Mouse (Mus musculus) MEL (cell line): ENCODE results near the gene Alg9. TPM values are rescaled to one million over a fixed set of nuclear protein-coding genes. Genes with fewer than 3 reads are reported as not detected.
A peak's percentile ranks its signal among the peaks of the same experiment; 100 is the strongest.

Experiments used
- DNase-seq: peaks from one replicate; pipeline ENCODE4 v3.0.0; 2011; ENCODE audit warnings: low read depth, low spot score
- H3K27ac ChIP-seq: 2 replicates; pipeline ENCODE4 v1.5.1; 2012; ENCODE audit warnings: low read depth, mild to moderate bottlenecking, control low read depth, low read length, moderate library complexity; ENCODE audit not compliant: control insufficient read depth
- H3K27me3 ChIP-seq, 2 experiments: fragments of 150-350 bp in 1 of 2; sonication (generic) in 1 of 2; 2 replicates each; pipeline ENCODE4 v1.6.1; 2012; ENCODE audit warnings: low read length in 2 of 2, mild to moderate bottlenecking in 2 of 2, improper control_type of control experiment in 1 of 2, moderate library complexity in 1 of 2; ENCODE audit not compliant: insufficient read depth in 2 of 2, control insufficient read depth in 1 of 2
- H3K36me3 ChIP-seq, 2 experiments: 2 replicates each; pipeline ENCODE4 v1.6.1; 2012 to 2014; ENCODE audit warnings: low read length in 2 of 2, improper control_type of control experiment in 1 of 2, inconsistent platforms in 1 of 2, mild to moderate bottlenecking in 1 of 2; ENCODE audit not compliant: insufficient read depth in 2 of 2, control insufficient read depth in 1 of 2
- H3K4me1 ChIP-seq, 2 experiments: fragments of 150-350 bp in 1 of 2; sonication (generic) in 1 of 2; 2 replicates each; pipeline ENCODE4 v1.6.1; 2012; ENCODE audit warnings: low read length in 2 of 2, improper control_type of control experiment in 1 of 2, mild to moderate bottlenecking in 1 of 2; ENCODE audit not compliant: insufficient read depth in 2 of 2, control insufficient read depth in 1 of 2
- H3K4me3 ChIP-seq, 2 experiments: fragments of 150-350 bp in 1 of 2; sonication (generic) in 1 of 2; 2 replicates each; pipeline ENCODE4 v1.5.1; 2012; ENCODE audit warnings: low read depth in 2 of 2, low read length in 2 of 2, mild to moderate bottlenecking in 2 of 2, moderate library complexity in 2 of 2, control low read depth in 1 of 2, improper control_type of control experiment in 1 of 2; ENCODE audit not compliant: control insufficient read depth in 1 of 2, insufficient read depth in 1 of 2
- H3K79me2 ChIP-seq: 2 replicates; pipeline ENCODE4 v1.6.1; 2012; ENCODE audit warnings: mild to moderate bottlenecking, low read length, moderate library complexity; ENCODE audit not compliant: control insufficient read depth, poor library complexity, insufficient read depth
- H3K9ac ChIP-seq: 2 replicates; pipeline ENCODE4 v1.6.1; 2012; ENCODE audit warnings: low read depth, mild to moderate bottlenecking, control low read depth, low read length, moderate library complexity; ENCODE audit not compliant: control insufficient read depth, poor library complexity, severe bottlenecking
- H3K9me3 ChIP-seq: fragments of 150-350 bp; sonication (generic); replicated peaks from 2 replicates; pipeline ENCODE4 v1.6.1; 2012; ENCODE audit warnings: mild to moderate bottlenecking, low read length, improper control_type of control experiment, moderate library complexity; ENCODE audit not compliant: insufficient read depth
- CTCF ChIP-seq, 3 experiments: IDR thresholded peaks in 2 of 3; conservative IDR thresholded peaks in 1 of 3; 2 replicates each; pipeline ENCODE4 v1.5.1; 2011 to 2012; ENCODE audit warnings: low read length in 3 of 3, low read depth in 2 of 3, mild to moderate bottlenecking in 2 of 3, improper control_type of control experiment in 1 of 3, inconsistent platforms in 1 of 3, mixed read lengths in 1 of 3, moderate library complexity in 1 of 3; ENCODE audit not compliant: control insufficient read depth in 1 of 3, insufficient read depth in 1 of 3, poor library complexity in 1 of 3, severe bottlenecking in 1 of 3
- E2F4 ChIP-seq: IDR thresholded peaks from 2 replicates; pipeline ENCODE4 v1.6.1; 2011; ENCODE audit warnings: low read depth, low read length, improper control_type of control experiment, borderline replicate concordance
- ELF1 ChIP-seq: IDR thresholded peaks from 2 replicates; pipeline ENCODE4 v1.6.1; 2014; ENCODE audit warnings: low read depth, mild to moderate bottlenecking, inconsistent platforms, low read length, improper control_type of control experiment, moderate library complexity
- EP300 ChIP-seq, 2 experiments: IDR thresholded peaks; 2 replicates each; pipeline ENCODE4 v1.6.1; 2011; ENCODE audit warnings: improper control_type of control experiment in 2 of 2, low read length in 2 of 2, low read depth in 1 of 2, mild to moderate bottlenecking in 1 of 2
- ETS1 ChIP-seq: IDR thresholded peaks from 2 replicates; pipeline ENCODE4 v1.6.1; 2012; ENCODE audit warnings: low read depth, mild to moderate bottlenecking, inconsistent platforms, low read length, improper control_type of control experiment, moderate library complexity
- GATA1 ChIP-seq: IDR thresholded peaks from 2 replicates; pipeline ENCODE4 v1.6.1; 2011; ENCODE audit warnings: low read depth, low read length, improper control_type of control experiment
- HCFC1 ChIP-seq: IDR thresholded peaks from 2 replicates; pipeline ENCODE4 v1.6.1; 2012; ENCODE audit warnings: low read depth, mild to moderate bottlenecking, inconsistent platforms, low read length, improper control_type of control experiment, moderate library complexity
- MAX ChIP-seq: IDR thresholded peaks from 2 replicates; pipeline ENCODE4 v1.6.1; 2011; ENCODE audit warnings: low read length, improper control_type of control experiment
- MAZ ChIP-seq: IDR thresholded peaks from 2 replicates; pipeline ENCODE4 v1.6.1; 2012; ENCODE audit warnings: low read depth, mild to moderate bottlenecking, inconsistent platforms, low read length, improper control_type of control experiment
- MXI1 ChIP-seq: IDR thresholded peaks from 2 replicates; pipeline ENCODE4 v1.6.1; 2011; ENCODE audit warnings: mild to moderate bottlenecking, low read depth, low read length, improper control_type of control experiment
- NELFE ChIP-seq: IDR thresholded peaks from 2 replicates; pipeline ENCODE4 v1.6.1; 2011; ENCODE audit warnings: low read depth, low read length, improper control_type of control experiment
- NRF1 ChIP-seq: IDR thresholded peaks from 2 replicates; pipeline ENCODE4 v1.6.1; 2014; ENCODE audit warnings: low read depth, mild to moderate bottlenecking, inconsistent platforms, low read length, improper control_type of control experiment, moderate library complexity; ENCODE audit not compliant: poor library complexity, insufficient read depth, severe bottlenecking
- POLR2A ChIP-seq, 2 experiments: IDR thresholded peaks; 2 replicates each; pipeline ENCODE4 v1.6.1; 2011 to 2012; ENCODE audit warnings: low read length in 2 of 2, mild to moderate bottlenecking in 2 of 2, control low read depth in 1 of 2, improper control_type of control experiment in 1 of 2, low read depth in 1 of 2, moderate library complexity in 1 of 2; ENCODE audit not compliant: control insufficient read depth in 1 of 2, insufficient read depth in 1 of 2, poor library complexity in 1 of 2
- POLR2AphosphoS2 ChIP-seq: IDR thresholded peaks from 2 replicates; pipeline ENCODE4 v1.6.1; 2011; ENCODE audit warnings: low read length, improper control_type of control experiment
- RAD21 ChIP-seq: IDR thresholded peaks from 2 replicates; pipeline ENCODE4 v1.6.1; 2011; ENCODE audit warnings: mild to moderate bottlenecking, low read depth, low read length, improper control_type of control experiment
- SIN3A ChIP-seq: IDR thresholded peaks from 2 replicates; pipeline ENCODE4 v1.6.1; 2012; ENCODE audit warnings: low read length, improper control_type of control experiment, inconsistent platforms
- SMC3 ChIP-seq: IDR thresholded peaks from 2 replicates; pipeline ENCODE4 v1.6.1; 2011; ENCODE audit warnings: low read depth, low read length, improper control_type of control experiment
- TBP ChIP-seq: IDR thresholded peaks from 2 replicates; pipeline ENCODE4 v1.8.0; 2011; ENCODE audit warnings: low read depth, low read length, improper control_type of control experiment
- TCF12 ChIP-seq: IDR thresholded peaks from 2 replicates; pipeline ENCODE4 v1.6.1; 2014; ENCODE audit warnings: low read depth, mild to moderate bottlenecking, inconsistent platforms, low read length, improper control_type of control experiment, moderate library complexity
- UBTF ChIP-seq: IDR thresholded peaks from 2 replicates; pipeline ENCODE4 v1.6.1; 2012; ENCODE audit warnings: low read depth, mild to moderate bottlenecking, inconsistent platforms, low read length, improper control_type of control experiment, moderate library complexity, borderline replicate concordance; ENCODE audit not compliant: insufficient read depth
- USF1 ChIP-seq: IDR thresholded peaks from 2 replicates; pipeline ENCODE4 v1.6.1; 2014; ENCODE audit warnings: low read depth, mild to moderate bottlenecking, inconsistent platforms, low read length, improper control_type of control experiment, moderate library complexity
- USF2 ChIP-seq, 2 experiments: IDR thresholded peaks; 2 replicates each; pipeline ENCODE4 v1.6.1; 2011 to 2012; ENCODE audit warnings: improper control_type of control experiment in 2 of 2, low read length in 2 of 2, borderline replicate concordance in 1 of 2, inconsistent platforms in 1 of 2, low read depth in 1 of 2, mild to moderate bottlenecking in 1 of 2; ENCODE audit not compliant: insufficient read depth in 1 of 2
- ZC3H11A ChIP-seq: IDR thresholded peaks from 2 replicates; pipeline ENCODE4 v1.6.1; 2012; ENCODE audit warnings: low read depth, mild to moderate bottlenecking, inconsistent platforms, low read length, improper control_type of control experiment
- ZKSCAN1 ChIP-seq: IDR thresholded peaks from 2 replicates; pipeline ENCODE4 v1.6.1; 2012; ENCODE audit warnings: low read depth, mild to moderate bottlenecking, inconsistent platforms, low read length, improper control_type of control experiment, moderate library complexity
- ZNF384 ChIP-seq: IDR thresholded peaks from 2 replicates; pipeline ENCODE4 v1.6.1; 2012; ENCODE audit warnings: low read depth, mild to moderate bottlenecking, inconsistent platforms, low read length, improper control_type of control experiment
- polyA plus RNA-seq, 2 experiments: library from polyadenylated mRNA; stranded (reverse) in 1 of 2; unstranded in 1 of 2; fragments of >175 nt in 1 of 2; fragments of >200 nt in 1 of 2; gene quantifications; 2 replicates each; pipeline versions ENCODE4 v1.2.1 to v1.2.4; 2012; ENCODE audit warnings: low replicate concordance in 2 of 2, low read depth in 1 of 2; ENCODE audit not compliant: insufficient read length in 2 of 2, insufficient read depth in 1 of 2, missing spikeins in 1 of 2
- total RNA-seq: library from RNA; depleted of rRNA; stranded (reverse); fragments of 300-350 nt; gene quantifications from 2 replicates; pipeline ENCODE4 v1.2.3, GENCODE M21; 2012

The Alg9 gene
- total and polyA plus RNA-seq, 3 experiments = 23.3 to 46.7 TPM; not detected in 1

GRCm38 (mm10) chr9:50852634-50853349 lies 78.0 kb downstream of the Alg9 start:
- Histone ChIP-seq H3K79me2 (peaks cover 14% of the 10 kb centered on the region), H3K36me3 (peaks cover 0 to 19% of the 10 kb centered on the region in 2 experiments; a peak in 2 of 4 replicates), H3K9me3 (no peaks in the 10 kb centered on the region), H3K4me1 (peaks cover 10 to 28% of the 10 kb centered on the region in 2 experiments; a peak in 3 of 4 replicates), H3K4me3 (peak overlapping the region; percentile 38 to 55), H3K27ac (peak overlapping the region; percentile 53), H3K9ac (peak overlapping the region; percentile 40), H3K27me3 (no peaks in the 10 kb centered on the region)
- TF ChIP-seq MAZ (no peak), ETS1 (0 out of 2 replicates have a peak, but pooled peaks have one; percentile 40), USF1 (no peak), E2F4 (no peak), NELFE (peak; percentile 39; the same call in 1 of the 2 replicates), NRF1 (no peak), TCF12 (0 out of 2 replicates have a peak, but pooled peaks have one; percentile 10), USF2 (IDR thresholded peaks at IDR 0.05; ENCODE audit: borderline replicate concordance in 1 of 2, insufficient read depth in 1 of 2, low read depth in 1 of 2, low read length in 2 of 2) (no peak), HCFC1 (0 out of 2 replicates have a peak, but pooled peaks have one; percentile 19), ZKSCAN1 (no peak), UBTF (no peak), RAD21 (peak; percentile 32), MAX (peak; percentile 52; the same call in 1 of the 2 replicates), EP300 (IDR thresholded peaks at IDR 0.05; ENCODE audit: low read depth in 1 of 2, low read length in 2 of 2) (peak; percentile 7 to 14; a peak in 1 of 4 replicates), CTCF (IDR thresholded peaks at IDR 0.05 in 2 of 3, conservative IDR thresholded peaks at IDR 0.05 in 1 of 3; ENCODE audit: control insufficient read depth in 1 of 3, insufficient read depth in 1 of 3, low read depth in 2 of 3, low read length in 3 of 3, poor library complexity in 1 of 3, severe bottlenecking in 1 of 3) (peak; percentile 19 to 53 (median 41); a peak in 5 of 6 replicates), ELF1 (0 out of 2 replicates have a peak, but pooled peaks have one; percentile 24), MXI1 (peak; percentile 50; the same call in 1 of the 2 replicates), TBP (peak; percentile 35; the same call in 1 of the 2 replicates), POLR2A (IDR thresholded peaks at IDR 0.05; ENCODE audit: control insufficient read depth in 1 of 2, insufficient read depth in 1 of 2, low read depth in 1 of 2, low read length in 2 of 2, poor library complexity in 1 of 2) (no peak), ZC3H11A (peak; percentile 37), SMC3 (peak; percentile 40), SIN3A (peak; percentile 57; the same call in 1 of the 2 replicates), GATA1 (peak; percentile 2; the same call in 1 of the 2 replicates), ZNF384 (0 out of 2 replicates have a peak, but pooled peaks have one; percentile 26), POLR2AphosphoS2 (no peak)
- peak; percentile 80 for DNase-seq
